Mouse (Mus musculus) E14TG2a.4 (cell line): ENCODE results near the gene Esp36.

Experiments
- CTCF ChIP-seq: conservative IDR thresholded peaks from 2 replicates; pipeline ENCODE4 v1.5.1; 2014; ENCODE audit warnings: low read length
- NANOG ChIP-seq: IDR thresholded peaks from 2 replicates; pipeline ENCODE4 v1.6.1; 2014; ENCODE audit warnings: borderline replicate concordance, low read length, mixed read lengths

- TF ChIP-seq CTCF (no peak), NANOG (no peak)
Measured at GRCm38 (mm10) chr17:38406135-38406534, 13.8 kb downstream of the Esp36 start.
